Mouse (Mus musculus): ENCODE measurements around the gene Tmeff2. TPM values are rescaled to one million over a fixed set of nuclear protein-coding genes. Genes with fewer than 3 reads are reported as not detected.

Gene Tmeff2
- polyA plus RNA-seq, 1 experiment from 2014 or later, result 24.6 TPM

DNA sequence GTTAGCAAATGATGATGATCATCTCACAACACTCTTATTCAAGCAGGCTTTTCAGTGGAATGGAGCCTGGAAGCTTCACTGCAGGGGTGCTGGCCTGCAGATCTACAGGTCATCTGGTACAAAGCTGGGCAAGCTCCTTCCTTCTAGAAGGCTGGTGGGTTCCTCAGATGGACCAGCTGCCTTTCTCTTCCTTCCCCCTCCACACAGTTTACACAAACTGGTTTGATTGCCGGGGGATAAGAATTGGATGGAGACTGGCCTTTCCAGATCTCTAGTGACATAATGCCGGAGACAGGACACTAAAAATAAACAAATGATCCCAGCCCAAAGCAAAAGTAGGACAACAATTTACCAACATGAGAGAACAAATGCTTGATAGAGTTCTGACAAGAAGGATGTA lies 188.5 kb downstream of the Tmeff2 start:
- Histone ChIP-seq H3K27me3 (replicated peaks; ENCODE audit: control insufficient read depth, insufficient read depth, low read length) (no peaks in the 10 kb centered on the region), H3K4me1 (ENCODE audit: control insufficient read depth, insufficient read depth, low read length) (no peaks in the 10 kb centered on the region), H3K4me2 (ENCODE audit: low read length) (no peak overlapping the region), H3K9me3 (replicated peaks; ENCODE audit: control insufficient read depth, low read length) (no peaks in the 10 kb centered on the region), H3K9ac (ENCODE audit: low read length) (no peak overlapping the region), H3K4me3 (ENCODE audit: low read depth, low read length) (no peak overlapping the region), H3K36me3 (ENCODE audit: control insufficient read depth, insufficient read depth, low read length) (no peaks in the 10 kb centered on the region), H3K27ac (ENCODE audit: low read depth, low read length) (no peak overlapping the region)
- ATAC-seq, result no peak
- WGBS, result 88% methylated on average over 2 of the region's 2 CpGs
- no peak for DNase-seq (ENCODE audit: low spot score)

DNA sequence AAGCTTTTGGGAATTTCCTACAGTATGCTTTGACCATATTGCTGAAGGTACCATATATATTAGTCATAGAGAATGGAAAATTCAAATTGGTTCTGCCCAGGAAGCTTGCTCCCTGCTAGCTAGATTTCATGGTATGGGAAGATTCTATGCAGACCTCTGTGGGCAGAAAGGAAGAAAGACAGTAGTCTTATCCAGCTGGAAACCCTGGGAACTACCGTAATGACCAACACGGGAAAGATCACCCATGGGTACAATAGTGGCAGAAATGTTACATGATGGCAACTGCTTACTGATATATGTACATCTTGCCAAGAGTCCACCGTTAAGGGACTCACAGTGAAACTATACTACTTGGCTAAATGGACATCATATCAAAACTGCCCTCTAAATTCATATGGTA lies 189.4 kb downstream of the Tmeff2 start:
- H3K4me3 ChIP-seq (ENCODE audit: low read depth, low read length), result no peak overlapping the region
- ATAC-seq (no peak), DNase-seq (ENCODE audit: low spot score) (no peak)
- H3K4me2 ChIP-seq (ENCODE audit: low read length), result no peak overlapping the region
- H3K27me3 ChIP-seq (replicated peaks; ENCODE audit: control insufficient read depth, insufficient read depth, low read length), result no peaks in the 10 kb centered on the region
- no peaks in the 10 kb centered on the region for H3K4me1 ChIP-seq (ENCODE audit: control insufficient read depth, insufficient read depth, low read length)
- no peak overlapping the region for H3K27ac ChIP-seq (ENCODE audit: low read depth, low read length)
- no peaks in the 10 kb centered on the region for H3K9me3 ChIP-seq (replicated peaks; ENCODE audit: control insufficient read depth, low read length)
- no peaks in the 10 kb centered on the region for H3K36me3 ChIP-seq (ENCODE audit: control insufficient read depth, insufficient read depth, low read length)
- no peak overlapping the region for H3K9ac ChIP-seq (ENCODE audit: low read length)
- 92% methylated on average over 3 of the region's 3 CpGs for WGBS

DNA sequence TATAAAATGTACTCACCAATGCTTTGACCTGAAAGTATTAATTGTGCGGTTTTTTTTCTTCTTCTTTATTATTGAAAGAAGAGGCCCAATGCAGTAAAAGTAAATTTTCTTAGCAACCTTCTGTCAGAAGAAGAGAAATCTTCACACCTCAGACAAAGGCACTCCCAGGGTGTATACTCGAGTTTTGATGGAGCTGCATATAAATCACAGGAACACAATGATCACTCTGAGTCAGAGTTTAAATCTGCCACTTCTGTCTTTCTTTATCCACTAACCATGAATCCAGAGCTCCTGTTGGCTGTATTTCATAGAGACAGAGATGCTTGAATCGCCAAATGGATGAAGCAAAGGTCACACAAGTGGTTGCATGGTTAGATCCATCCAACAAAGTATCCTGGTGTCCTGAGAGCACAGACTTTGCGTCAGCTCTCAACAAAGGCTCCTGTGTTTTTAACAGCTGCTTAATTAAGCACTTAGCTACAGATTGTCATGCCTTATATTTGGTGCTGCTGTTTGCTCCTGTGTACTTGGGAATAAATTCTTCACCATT lies 189.8 kb downstream of the Tmeff2 start:
- H3K4me3 ChIP-seq (ENCODE audit: low read depth, low read length), result no peak overlapping the region
- DNase-seq (ENCODE audit: low spot score), result no peak
- no peak overlapping the region for H3K27ac ChIP-seq (ENCODE audit: low read depth, low read length)
- H3K36me3 ChIP-seq (ENCODE audit: control insufficient read depth, insufficient read depth, low read length), result no peaks in the 10 kb centered on the region
- no peaks in the 10 kb centered on the region for H3K27me3 ChIP-seq (replicated peaks; ENCODE audit: control insufficient read depth, insufficient read depth, low read length)
- no peak for ATAC-seq
- WGBS, result 69% methylated on average over 4 of the region's 4 CpGs
- H3K4me2 ChIP-seq (ENCODE audit: low read length), result no peak overlapping the region
- no peak overlapping the region for H3K9ac ChIP-seq (ENCODE audit: low read length)
- no peaks in the 10 kb centered on the region for H3K9me3 ChIP-seq (replicated peaks; ENCODE audit: control insufficient read depth, low read length)
- no peaks in the 10 kb centered on the region for H3K4me1 ChIP-seq (ENCODE audit: control insufficient read depth, insufficient read depth, low read length)

DNA sequence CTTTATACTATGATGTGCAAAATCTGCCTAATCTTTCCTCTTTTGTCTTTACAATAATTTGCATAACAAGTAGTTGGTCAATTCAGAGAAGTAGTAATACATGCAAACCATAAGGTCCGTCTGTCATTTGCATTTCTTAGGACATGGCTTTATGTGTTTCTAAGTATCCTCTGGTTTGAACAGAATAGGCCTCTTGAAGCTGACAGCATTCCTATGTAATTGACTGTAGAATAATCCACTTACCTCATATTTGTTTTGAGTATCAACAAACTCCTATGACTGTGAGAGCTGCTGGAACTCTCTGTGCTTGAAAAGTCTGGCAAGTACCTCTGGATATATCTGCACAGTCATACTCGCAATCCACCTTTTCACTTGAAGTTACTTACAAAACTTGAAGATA lies 194.3 kb downstream of the Tmeff2 start:
- H3K27ac ChIP-seq (ENCODE audit: low read depth, low read length), result no peak overlapping the region
- no peak overlapping the region for H3K4me2 ChIP-seq (ENCODE audit: low read length)
- no peak overlapping the region for H3K9ac ChIP-seq (ENCODE audit: low read length)
- DNase-seq (ENCODE audit: low spot score) (no peak), ATAC-seq (peak; percentile 37; the same call in 1 of the 2 replicates)
- no peaks in the 10 kb centered on the region for H3K27me3 ChIP-seq (replicated peaks; ENCODE audit: control insufficient read depth, insufficient read depth, low read length)
- no peaks in the 10 kb centered on the region for H3K36me3 ChIP-seq (ENCODE audit: control insufficient read depth, insufficient read depth, low read length)
- no peak overlapping the region for H3K4me3 ChIP-seq (ENCODE audit: low read depth, low read length)
- no peaks in the 10 kb centered on the region; the same call in 1 of the 2 replicates for H3K4me1 ChIP-seq (ENCODE audit: control insufficient read depth, insufficient read depth, low read length)
- WGBS, result 32% methylated on average over 2 of the region's 2 CpGs
- H3K9me3 ChIP-seq (replicated peaks; ENCODE audit: control insufficient read depth, low read length), result no peaks in the 10 kb centered on the region

DNA sequence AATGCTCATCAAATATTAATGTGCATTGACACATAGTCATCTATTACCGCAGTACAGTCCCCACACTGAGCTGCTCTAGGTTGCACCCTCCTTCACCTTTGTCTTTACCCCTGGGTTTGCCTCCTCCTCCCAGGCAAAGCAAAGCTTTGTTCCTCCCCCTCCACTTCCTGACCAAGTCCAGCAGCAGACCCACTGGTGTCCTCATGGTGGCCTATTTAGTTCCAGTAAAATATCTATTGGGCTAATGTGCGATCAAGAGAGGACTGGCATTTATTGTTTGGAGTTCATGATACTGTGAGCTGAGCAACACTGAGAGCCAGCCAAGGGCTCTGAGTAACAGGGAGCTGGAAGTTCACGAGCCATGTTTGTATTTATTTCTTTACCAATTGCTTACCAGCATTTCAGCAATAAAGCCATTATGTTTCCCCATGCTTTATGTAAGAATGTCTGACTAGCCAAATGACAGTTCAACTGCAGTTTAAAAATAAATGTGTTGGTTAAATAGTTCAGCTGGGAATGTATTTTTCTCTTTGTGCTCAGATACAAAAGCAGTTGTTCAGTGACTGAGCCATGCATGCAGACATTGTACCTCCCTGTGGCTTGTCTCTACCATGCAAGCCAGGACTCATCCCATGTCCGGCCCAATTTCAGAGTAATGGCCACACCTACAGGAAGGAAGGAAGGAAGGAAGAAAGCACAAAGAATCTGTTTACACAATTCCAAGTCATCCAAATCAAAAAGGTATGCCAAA lies 196.6 kb downstream of the Tmeff2 start:
- Histone ChIP-seq H3K27ac (ENCODE audit: low read depth, low read length) (no peak overlapping the region), H3K4me1 (ENCODE audit: control insufficient read depth, insufficient read depth, low read length) (no peaks in the 10 kb centered on the region; the same call in 1 of the 2 replicates), H3K36me3 (ENCODE audit: control insufficient read depth, insufficient read depth, low read length) (no peaks in the 10 kb centered on the region), H3K4me3 (ENCODE audit: low read depth, low read length) (no peak overlapping the region), H3K9me3 (replicated peaks; ENCODE audit: control insufficient read depth, low read length) (no peaks in the 10 kb centered on the region), H3K27me3 (replicated peaks; ENCODE audit: control insufficient read depth, insufficient read depth, low read length) (no peaks in the 10 kb centered on the region), H3K4me2 (ENCODE audit: low read length) (no peak overlapping the region), H3K9ac (ENCODE audit: low read length) (no peak overlapping the region)
- WGBS, result 74% methylated on average over 4 of the region's 4 CpGs
- DNase-seq (ENCODE audit: low spot score) (no peak), ATAC-seq (no peak)

DNA sequence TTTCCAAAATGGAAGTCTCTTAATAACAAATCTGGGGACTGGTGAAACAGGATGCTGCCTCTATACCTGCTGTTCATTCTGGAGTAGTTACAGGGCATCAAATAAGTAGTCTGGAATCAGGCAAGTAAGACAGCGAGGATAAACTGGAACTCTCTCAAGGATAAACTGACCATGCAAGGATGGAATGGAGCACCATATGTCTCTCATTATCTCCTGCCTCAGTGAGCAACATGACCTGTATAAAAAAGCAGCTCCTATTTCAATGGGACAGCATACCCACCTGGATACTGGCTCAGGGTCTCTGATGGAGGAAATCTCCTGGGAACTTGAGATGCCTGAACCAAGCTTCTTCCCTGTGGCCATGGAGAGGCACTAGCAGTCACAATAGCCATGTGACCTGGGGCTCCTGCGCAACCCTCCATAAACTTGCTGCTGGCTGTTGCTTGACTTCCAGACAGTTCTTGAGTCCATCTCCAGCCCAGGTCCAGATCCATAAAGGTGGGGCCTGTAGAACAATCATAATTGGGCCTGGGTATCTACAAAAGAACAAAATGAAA lies 200.7 kb downstream of the Tmeff2 start:
- DNase-seq (ENCODE audit: low spot score) (no peak), ATAC-seq (no peak)
- H3K9ac ChIP-seq (ENCODE audit: low read length), result no peak overlapping the region
- no peak overlapping the region for H3K4me3 ChIP-seq (ENCODE audit: low read depth, low read length)
- H3K4me1 ChIP-seq (ENCODE audit: control insufficient read depth, insufficient read depth, low read length), result no peaks in the 10 kb centered on the region; the same call in 1 of the 2 replicates
- no peaks in the 10 kb centered on the region for H3K9me3 ChIP-seq (replicated peaks; ENCODE audit: control insufficient read depth, low read length)
- WGBS, result 97% methylated on average over 2 of the region's 2 CpGs
- no peaks in the 10 kb centered on the region for H3K36me3 ChIP-seq (ENCODE audit: control insufficient read depth, insufficient read depth, low read length)
- no peak overlapping the region for H3K27ac ChIP-seq (ENCODE audit: low read depth, low read length)
- no peaks in the 10 kb centered on the region for H3K27me3 ChIP-seq (replicated peaks; ENCODE audit: control insufficient read depth, insufficient read depth, low read length)
- no peak overlapping the region for H3K4me2 ChIP-seq (ENCODE audit: low read length)

DNA sequence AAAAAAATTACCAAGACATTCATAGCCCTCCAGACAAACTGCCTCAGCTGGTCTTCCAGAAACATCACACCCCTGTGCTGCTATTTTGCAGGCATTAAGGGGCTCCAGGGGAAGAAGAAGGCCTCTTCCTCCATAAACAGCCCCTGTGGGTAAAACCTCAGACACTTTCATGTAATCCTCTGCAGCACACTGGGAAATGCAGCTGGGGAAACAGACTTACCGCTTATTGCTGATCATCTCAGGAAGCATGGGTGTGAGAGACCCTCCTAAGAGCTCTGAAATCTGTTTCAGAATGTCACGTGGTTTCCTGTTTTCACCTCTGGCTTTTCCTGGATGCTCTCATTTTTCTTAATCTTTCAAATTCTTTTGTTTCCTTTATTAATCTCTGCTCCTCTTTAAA lies 204.3 kb downstream of the Tmeff2 start:
- ATAC-seq (no peak), DNase-seq (ENCODE audit: low spot score) (no peak)
- Histone ChIP-seq H3K4me1 (ENCODE audit: control insufficient read depth, insufficient read depth, low read length) (no peaks in the 10 kb centered on the region), H3K9ac (ENCODE audit: low read length) (no peak overlapping the region), H3K4me3 (ENCODE audit: low read depth, low read length) (no peak overlapping the region), H3K4me2 (ENCODE audit: low read length) (no peak overlapping the region), H3K27ac (ENCODE audit: low read depth, low read length) (no peak overlapping the region), H3K36me3 (ENCODE audit: control insufficient read depth, insufficient read depth, low read length) (no peaks in the 10 kb centered on the region), H3K9me3 (replicated peaks; ENCODE audit: control insufficient read depth, low read length) (no peaks in the 10 kb centered on the region), H3K27me3 (replicated peaks; ENCODE audit: control insufficient read depth, insufficient read depth, low read length) (no peaks in the 10 kb centered on the region)
- 80% methylated on average over 2 of the region's 2 CpGs for WGBS

DNA sequence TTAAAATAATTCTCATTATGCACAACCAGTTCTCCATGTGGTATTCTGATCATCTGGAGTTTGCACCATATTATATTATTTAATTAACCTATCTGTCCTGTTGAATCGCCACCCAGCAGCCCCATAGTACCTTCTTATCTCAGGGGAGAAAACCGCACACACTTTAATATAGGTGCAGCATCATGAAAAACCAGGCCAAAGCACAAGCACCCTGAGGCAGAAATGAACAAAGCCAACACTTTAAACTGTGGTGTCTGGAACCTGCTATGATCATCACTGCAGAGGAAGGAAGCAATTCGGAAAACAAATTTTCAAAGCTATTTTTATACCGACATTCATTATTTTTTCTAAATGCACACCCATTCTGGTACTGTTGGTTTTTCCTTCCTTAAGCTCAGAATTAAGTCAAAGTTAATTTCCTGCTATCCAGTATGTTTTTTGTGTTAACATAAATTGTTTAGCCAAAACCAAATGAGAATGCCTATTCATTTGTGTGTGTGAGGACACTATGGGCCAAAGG lies 206.0 kb downstream of the Tmeff2 start:
- Histone ChIP-seq H3K9me3 (replicated peaks; ENCODE audit: control insufficient read depth, low read length) (no peaks in the 10 kb centered on the region), H3K27ac (ENCODE audit: low read depth, low read length) (no peak overlapping the region), H3K4me2 (ENCODE audit: low read length) (no peak overlapping the region), H3K9ac (ENCODE audit: low read length) (no peak overlapping the region), H3K27me3 (replicated peaks; ENCODE audit: control insufficient read depth, insufficient read depth, low read length) (no peaks in the 10 kb centered on the region), H3K4me1 (ENCODE audit: control insufficient read depth, insufficient read depth, low read length) (no peaks in the 10 kb centered on the region), H3K36me3 (ENCODE audit: control insufficient read depth, insufficient read depth, low read length) (no peaks in the 10 kb centered on the region), H3K4me3 (ENCODE audit: low read depth, low read length) (no peak overlapping the region)
- ATAC-seq, result no peak
- 91% methylated on average over 4 of the region's 4 CpGs for WGBS
- no peak for DNase-seq (ENCODE audit: low spot score)

DNA sequence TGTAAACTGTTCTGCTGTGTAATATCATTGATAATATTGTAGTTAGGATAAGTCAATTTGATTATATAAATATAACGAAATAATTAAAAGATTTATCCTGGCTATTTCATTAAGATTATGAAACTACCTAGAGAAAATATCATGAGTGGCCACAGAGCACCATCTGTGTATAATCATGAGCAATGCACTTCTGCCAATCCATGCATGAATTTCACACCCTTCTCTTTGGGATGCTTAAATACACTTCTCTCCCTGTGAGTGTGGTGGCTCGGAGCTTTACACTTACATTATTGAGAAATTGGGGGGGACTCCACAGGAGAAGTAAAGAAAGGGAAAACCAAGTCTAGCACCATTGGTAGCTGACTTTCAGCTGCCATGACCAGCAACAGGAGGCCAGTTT lies 206.9 kb downstream of the Tmeff2 start:
- Histone ChIP-seq H3K4me3 (ENCODE audit: low read depth, low read length) (no peak overlapping the region), H3K4me2 (ENCODE audit: low read length) (no peak overlapping the region), H3K36me3 (ENCODE audit: control insufficient read depth, insufficient read depth, low read length) (no peaks in the 10 kb centered on the region), H3K4me1 (ENCODE audit: control insufficient read depth, insufficient read depth, low read length) (no peaks in the 10 kb centered on the region), H3K27ac (ENCODE audit: low read depth, low read length) (no peak overlapping the region), H3K9ac (ENCODE audit: low read length) (no peak overlapping the region), H3K27me3 (replicated peaks; ENCODE audit: control insufficient read depth, insufficient read depth, low read length) (no peaks in the 10 kb centered on the region), H3K9me3 (replicated peaks; ENCODE audit: control insufficient read depth, low read length) (no peaks in the 10 kb centered on the region)
- ATAC-seq (no peak), DNase-seq (ENCODE audit: low spot score) (no peak)
- WGBS, result 49% methylated on average over 2 of the region's 2 CpGs

Data from forebrain, embryonic 14.5 days (tissue).